Mouse (Mus musculus) erythroid progenitor cell, adult 5-6 weeks (primary cell): ENCODE data around the gene Cdc42. TPM values are rescaled to one million over a fixed set of nuclear protein-coding genes. Genes with fewer than 3 reads are reported as not detected.

Experiments
- total RNA-seq, 2 experiments: library from RNA; stranded (forward) in 1 of 2; stranded (reverse) in 1 of 2; fragments of 150-400 nt in 1 of 2; fragments of 186-747, 209-891 nt in 1 of 2; gene quantifications; 2 replicates each; pipeline versions ENCODE4 v1.2.3 to v1.2.4; 2015 to 2017; ENCODE audit warnings: low replicate concordance in 2 of 2

Cdc42 gene
- total RNA-seq, 2 experiments from 2014 or later: 178 to 321 TPM

Other genes starting within 250 kb of the Cdc42 start
- not detected in 2 replicates for gene Wnt4, start 80.2 kb downstream of the Cdc42 start, total RNA-seq (2015; ENCODE audit: low replicate concordance)
- gene Wnt4, start 80.2 kb downstream of the Cdc42 start, total RNA-seq (2017; ENCODE audit: low replicate concordance): 0.98 TPM in 1 of 2 replicates, not detected in the other
- gene Cela3a, start 52.1 kb upstream of the Cdc42 start, total RNA-seq (2015; ENCODE audit: low replicate concordance): not detected in 2 replicates
- gene Cela3a, start 52.1 kb upstream of the Cdc42 start, total RNA-seq (2017; ENCODE audit: low replicate concordance): not detected in 2 replicates
- not detected in 2 replicates for gene Cela3b, start 72.8 kb upstream of the Cdc42 start, total RNA-seq (2015; ENCODE audit: low replicate concordance)
- not detected in 2 replicates for gene Cela3b, start 72.8 kb upstream of the Cdc42 start, total RNA-seq (2017; ENCODE audit: low replicate concordance)
- gene 1700013G24Rik, start 95.6 kb upstream of the Cdc42 start, total RNA-seq (2015; ENCODE audit: low replicate concordance): not detected in 2 replicates
- not detected in 2 replicates for gene 1700013G24Rik, start 95.6 kb upstream of the Cdc42 start, total RNA-seq (2017; ENCODE audit: low replicate concordance)
- not detected in 2 replicates for gene Hspg2, start 111.0 kb upstream of the Cdc42 start, total RNA-seq (2015; ENCODE audit: low replicate concordance)
- 0.13 TPM in 1 of 2 replicates, not detected in the other for gene Hspg2, start 111.0 kb upstream of the Cdc42 start, total RNA-seq (2017; ENCODE audit: low replicate concordance)
- not detected in 2 replicates for gene Ldlrad2, start 216.8 kb upstream of the Cdc42 start, total RNA-seq (2015; ENCODE audit: low replicate concordance)
- gene Ldlrad2, start 216.8 kb upstream of the Cdc42 start, total RNA-seq (2017; ENCODE audit: low replicate concordance): not detected in 2 replicates
- 167 and 183 TPM in 2 replicates for gene Usp48, start 236.0 kb upstream of the Cdc42 start, total RNA-seq (2015; ENCODE audit: low replicate concordance)
- gene Usp48, start 236.0 kb upstream of the Cdc42 start, total RNA-seq (2017; ENCODE audit: low replicate concordance): 154 and 178 TPM in 2 replicates